Mouse (Mus musculus) CD4-positive helper T cell, adult 2 months (primary cell): ENCODE data around the gene Dusp1.
A peak's percentile ranks its signal among the peaks of the same experiment; 100 is the strongest.

Source experiments
- DNase-seq: peaks from one replicate; pipeline ENCODE4 v3.0.0-alpha.2; 2012; ENCODE audit warnings: low read depth, missing footprints, low spot score

Dusp1 gene

GRCm38 (mm10) chr17:26524801-26525200 is 37.1 kb downstream of the Dusp1 start:
- DNase-seq = no peak

GRCm38 (mm10) chr17:26524316-26524715 is 37.6 kb downstream of the Dusp1 start:
- no peak for DNase-seq

- DNase-seq = no peak
Measured at GRCm38 (mm10) chr17:26522711-26523110, 39.2 kb downstream of the Dusp1 start.

- peak; percentile 30 for DNase-seq
Measured at GRCm38 (mm10) chr17:26518306-26518705, 43.6 kb downstream of the Dusp1 start.

GRCm38 (mm10) chr17:26515675-26516074 is 46.3 kb downstream of the Dusp1 start:
- DNase-seq = no peak

GRCm38 (mm10) chr17:26514581-26515030 is 47.3 kb downstream of the Dusp1 start:
- DNase-seq = no peak

- DNase-seq = no peak
Measured at GRCm38 (mm10) chr17:26513459-26514290, 48.3 kb downstream of the Dusp1 start.

GRCm38 (mm10) chr17:26512961-26513360 is 49.0 kb downstream of the Dusp1 start:
- no peak for DNase-seq

- DNase-seq = no peak
Measured at GRCm38 (mm10) chr17:26511816-26512774, 49.8 kb downstream of the Dusp1 start.

- no peak for DNase-seq
Measured at GRCm38 (mm10) chr17:26511256-26511655, 50.7 kb downstream of the Dusp1 start.

GRCm38 (mm10) chr17:26510146-26511045 is 51.5 kb downstream of the Dusp1 start:
- peak; percentile 12 for DNase-seq

GRCm38 (mm10) chr17:26508961-26509771 is 52.8 kb downstream of the Dusp1 start:
- peak; percentile 89 for DNase-seq

GRCm38 (mm10) chr17:26508345-26508960 is 53.5 kb downstream of the Dusp1 start:
- peak; percentile 99 for DNase-seq

- DNase-seq = no peak
Measured at GRCm38 (mm10) chr17:26507966-26508344, 54.0 kb downstream of the Dusp1 start.

- DNase-seq = peak; percentile 76
Measured at GRCm38 (mm10) chr17:26506997-26507871, 54.7 kb downstream of the Dusp1 start.

GRCm38 (mm10) chr17:26506031-26506641 is 55.8 kb downstream of the Dusp1 start:
- peak; percentile 61 for DNase-seq

GRCm38 (mm10) chr17:26505181-26505581 is 56.7 kb downstream of the Dusp1 start:
- peak; percentile 40 for DNase-seq

- DNase-seq = peak; percentile 50
Measured at GRCm38 (mm10) chr17:26503981-26504671, 57.8 kb downstream of the Dusp1 start.
